Mouse (Mus musculus) left cerebral cortex, postnatal 25 days (tissue): Measurements from ENCODE around the gene Prnp. TPM values are rescaled to one million over a fixed set of nuclear protein-coding genes. Genes with fewer than 3 reads are reported as not detected.

ENCODE experiments used
- DNase-seq, 2 experiments: peaks; one replicate each; pipeline ENCODE4 v3.0.0; 2022; ENCODE audit warnings: low spot score in 2 of 2, mixed read lengths in 1 of 2
- intact Hi-C: fragments of 180-260 bp; cut with DNase I; formaldehyde crosslinking; loops from one replicate; pipeline ENCODE4 v1.15.1; 2025
- total RNA-seq, 2 experiments: library from RNA; stranded (reverse); gene quantifications; 2 replicates each; pipeline ENCODE4 v1.2.3; 2021

Prnp gene
- total RNA-seq, 2 experiments from 2014 or later, result 698 to 767 TPM

DNA sequence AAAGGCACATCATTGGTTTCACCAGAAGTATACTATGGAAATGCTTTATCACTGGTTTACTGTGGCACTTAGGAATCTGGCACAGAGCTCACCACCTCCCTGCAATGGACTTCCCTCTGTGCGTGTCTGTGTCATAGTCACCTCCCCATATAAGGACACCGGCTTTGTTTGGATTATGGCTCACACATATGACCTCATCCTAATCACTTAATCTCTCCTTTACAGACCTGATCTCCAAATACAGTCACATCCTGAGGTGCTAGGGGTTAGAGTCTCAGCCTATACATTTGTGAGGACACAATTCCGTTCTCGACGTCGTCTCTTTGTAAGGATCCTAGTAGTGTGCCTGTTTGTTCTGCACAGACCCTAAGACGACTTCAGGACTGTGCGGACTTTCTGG is 35.5 kb downstream of the Prnp start:
- intact Hi-C loops, result no loop called here
- DNase-seq, result no peak

- DNase-seq, result no peak
- intact Hi-C loops, result no loop called here
Observed at GRCm38 (mm10) chr2:131945765-131946164, 36.0 kb downstream of the Prnp start.

DNA sequence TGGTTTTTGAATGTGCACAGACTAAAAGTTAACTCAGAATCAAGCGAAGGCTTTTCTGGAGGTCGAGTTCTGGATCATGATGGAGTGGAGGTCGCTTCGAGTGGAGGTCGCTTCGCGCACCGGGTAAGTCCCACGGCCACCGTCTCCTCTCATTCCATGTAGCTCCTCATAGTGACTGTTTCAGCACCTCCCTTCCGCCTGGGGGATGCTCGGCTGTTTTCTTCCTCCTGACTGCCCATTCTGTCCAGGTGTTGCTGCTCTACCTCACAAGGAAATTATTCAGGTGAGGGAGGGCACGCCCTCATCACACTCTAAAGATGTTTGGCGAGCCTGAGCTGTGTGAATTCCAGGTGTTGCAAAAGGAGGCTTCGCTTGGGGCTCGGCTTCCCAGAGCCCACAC is 36.6 kb downstream of the Prnp start:
- intact Hi-C loops, result no loop called here
- DNase-seq, result no peak

- no peak for DNase-seq
- intact Hi-C loops, result no loop called here
Observed at GRCm38 (mm10) chr2:131948156-131948555, 38.4 kb downstream of the Prnp start.

DNA sequence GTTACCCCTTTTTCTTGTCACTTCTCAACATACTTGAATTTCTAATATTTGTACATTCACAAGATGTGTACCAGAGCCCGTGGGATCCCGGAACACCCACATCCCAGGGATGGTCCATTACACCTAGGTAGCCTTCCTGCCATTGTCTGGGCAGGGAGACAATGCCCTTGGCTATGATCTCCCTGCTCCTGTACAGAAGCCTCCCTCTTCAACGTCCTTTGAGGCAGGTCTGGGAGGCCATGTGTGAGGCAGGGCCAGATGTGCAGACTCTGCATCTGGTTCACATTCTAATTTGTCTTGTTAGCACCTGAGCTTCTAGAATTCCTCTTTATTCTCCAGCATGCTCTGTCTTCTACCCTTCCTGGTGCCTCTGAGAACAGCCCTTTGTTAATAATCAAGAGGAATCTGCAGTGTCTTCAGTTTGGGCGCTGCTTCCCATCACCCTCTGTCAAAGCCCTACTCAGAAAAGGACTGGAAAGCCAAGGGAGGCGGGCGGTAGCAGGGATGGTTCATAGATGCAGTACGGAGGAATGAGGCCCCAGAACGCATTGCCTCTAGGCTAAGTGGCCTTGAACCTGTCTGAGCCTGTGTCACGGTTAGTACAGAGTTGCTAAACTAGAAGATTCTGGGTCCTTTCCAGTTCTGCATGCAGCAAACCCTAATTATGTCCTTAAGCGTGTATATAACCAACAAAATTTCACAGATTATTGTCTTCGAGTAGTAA is 39.4 kb downstream of the Prnp start:
- intact Hi-C loops, result loop anchor here (1.0 kb wide), 1 partner anchor 129 kb away; no protein-coding TSS in a partner anchor
- no peak for DNase-seq

DNA sequence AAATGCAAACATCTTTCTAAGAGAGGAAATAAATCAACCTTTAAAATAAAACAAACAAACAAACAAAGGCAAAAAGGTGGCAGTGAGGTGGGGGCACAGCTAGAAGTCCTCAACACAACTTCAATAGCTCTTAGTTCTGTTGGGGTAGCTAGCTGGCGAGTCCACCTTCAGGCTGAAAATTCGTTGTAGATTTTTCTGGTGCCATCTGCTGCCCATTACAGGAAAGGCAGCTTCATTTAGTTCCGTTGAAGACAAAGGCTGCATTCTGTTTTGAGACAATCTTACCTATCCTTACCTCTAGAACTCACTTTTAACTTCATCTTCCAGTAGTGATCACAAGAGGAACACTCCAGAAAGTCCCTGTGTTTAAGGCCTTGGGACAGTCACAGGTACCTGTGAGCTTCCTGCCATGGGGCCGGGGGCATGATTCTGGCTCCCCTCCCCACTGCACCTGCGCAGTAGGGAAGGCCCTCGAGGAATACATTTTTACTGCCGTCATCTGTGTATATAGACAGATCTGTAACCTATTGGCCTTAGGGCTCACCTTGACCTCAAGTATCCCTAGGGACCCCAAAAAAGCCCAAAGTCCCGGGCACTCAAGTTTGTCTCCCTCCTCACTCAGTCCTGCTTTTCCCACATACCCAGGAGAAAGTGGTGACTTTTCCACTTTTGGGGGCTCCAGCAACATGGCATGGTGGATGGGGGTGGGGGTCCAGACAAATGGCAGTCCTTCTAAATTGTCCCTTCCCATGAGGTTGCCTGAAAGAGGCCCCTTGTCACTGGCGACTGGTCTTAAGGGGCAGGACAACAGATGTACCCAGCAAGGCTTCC is 40.3 kb downstream of the Prnp start:
- intact Hi-C loops, result loop anchor here (1.0 kb wide), 1 partner anchor 130 kb away; no protein-coding TSS in a partner anchor
- peak; percentile 68 to 69 for DNase-seq

GRCm38 (mm10) chr2:131950598-131951095 is 40.9 kb downstream of the Prnp start, which contains the start of gene Prnd:
Gene Prnd, plus strand, starts transcription at chr2:131950861.
- intact Hi-C loops, result no loop called here
- no peak for DNase-seq

DNA sequence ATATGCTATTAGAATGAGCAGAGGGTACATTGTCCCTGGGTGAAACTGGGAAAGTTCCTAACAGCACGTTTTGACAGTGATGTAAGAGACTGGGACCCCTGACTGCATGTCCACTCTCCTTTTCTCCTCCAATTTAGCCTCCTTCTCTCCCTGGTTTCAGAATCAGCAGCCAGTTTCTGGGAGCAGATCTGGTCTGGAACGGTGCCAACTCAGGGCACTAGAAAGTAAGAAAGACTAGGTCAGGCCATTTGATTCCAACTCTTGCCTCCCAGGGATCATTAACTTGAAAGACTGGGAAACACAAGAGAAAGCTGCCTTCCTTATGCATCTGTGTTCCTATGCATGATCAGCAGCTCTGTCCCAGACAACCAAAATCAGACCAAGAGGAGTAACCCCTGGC is 42.7 kb downstream of the Prnp start:
- DNase-seq, result no peak
- intact Hi-C loops, result no loop called here

DNA sequence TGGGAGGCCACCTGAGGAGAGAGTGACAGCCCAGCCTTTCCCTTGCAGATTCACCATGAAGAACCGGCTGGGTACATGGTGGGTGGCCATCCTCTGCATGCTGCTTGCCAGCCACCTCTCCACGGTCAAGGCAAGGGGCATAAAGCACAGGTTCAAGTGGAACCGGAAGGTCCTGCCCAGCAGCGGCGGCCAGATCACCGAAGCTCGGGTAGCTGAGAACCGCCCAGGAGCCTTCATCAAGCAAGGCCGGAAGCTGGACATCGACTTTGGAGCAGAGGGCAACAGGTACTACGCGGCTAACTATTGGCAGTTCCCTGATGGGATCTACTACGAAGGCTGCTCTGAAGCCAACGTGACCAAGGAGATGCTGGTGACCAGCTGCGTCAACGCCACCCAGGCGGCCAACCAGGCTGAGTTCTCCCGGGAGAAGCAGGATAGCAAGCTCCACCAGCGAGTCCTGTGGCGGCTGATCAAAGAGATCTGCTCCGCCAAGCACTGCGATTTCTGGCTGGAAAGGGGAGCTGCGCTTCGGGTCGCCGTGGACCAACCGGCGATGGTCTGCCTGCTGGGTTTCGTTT is 43.3 kb downstream of the Prnp start:
- no peak for DNase-seq
- intact Hi-C loops, result no loop called here

GRCm38 (mm10) chr2:131953711-131954110 is 44.0 kb downstream of the Prnp start:
- DNase-seq, result no peak
- intact Hi-C loops, result no loop called here

DNA sequence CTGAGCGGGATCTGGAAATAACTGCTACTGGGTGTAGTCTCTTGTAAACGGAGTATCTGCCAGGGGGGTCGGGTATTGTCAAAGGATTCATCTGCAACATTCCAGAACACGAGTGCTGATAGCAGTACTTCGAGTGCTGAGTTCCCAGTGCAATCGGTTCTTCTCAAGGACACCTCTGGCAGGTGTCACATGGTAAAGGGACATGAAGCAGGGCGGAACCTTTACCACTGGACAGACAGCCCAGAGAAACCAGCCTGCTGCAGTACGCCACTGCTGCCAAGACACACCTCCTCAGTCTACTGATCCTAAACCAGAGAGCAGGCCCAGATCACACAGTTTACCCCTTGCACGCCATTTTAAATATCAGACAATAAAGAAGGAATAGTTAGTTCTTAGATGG is 45.1 kb downstream of the Prnp start:
- intact Hi-C loops, result loop anchor here (5.0 kb wide), 1 partner anchor 413 kb away; no protein-coding TSS in a partner anchor
- DNase-seq, result no peak

GRCm38 (mm10) chr2:131955264-131955663 is 45.5 kb downstream of the Prnp start:
- no peak for DNase-seq
- intact Hi-C loops, result loop anchor here (5.0 kb wide), 1 partner anchor 413 kb away; no protein-coding TSS in a partner anchor

DNA sequence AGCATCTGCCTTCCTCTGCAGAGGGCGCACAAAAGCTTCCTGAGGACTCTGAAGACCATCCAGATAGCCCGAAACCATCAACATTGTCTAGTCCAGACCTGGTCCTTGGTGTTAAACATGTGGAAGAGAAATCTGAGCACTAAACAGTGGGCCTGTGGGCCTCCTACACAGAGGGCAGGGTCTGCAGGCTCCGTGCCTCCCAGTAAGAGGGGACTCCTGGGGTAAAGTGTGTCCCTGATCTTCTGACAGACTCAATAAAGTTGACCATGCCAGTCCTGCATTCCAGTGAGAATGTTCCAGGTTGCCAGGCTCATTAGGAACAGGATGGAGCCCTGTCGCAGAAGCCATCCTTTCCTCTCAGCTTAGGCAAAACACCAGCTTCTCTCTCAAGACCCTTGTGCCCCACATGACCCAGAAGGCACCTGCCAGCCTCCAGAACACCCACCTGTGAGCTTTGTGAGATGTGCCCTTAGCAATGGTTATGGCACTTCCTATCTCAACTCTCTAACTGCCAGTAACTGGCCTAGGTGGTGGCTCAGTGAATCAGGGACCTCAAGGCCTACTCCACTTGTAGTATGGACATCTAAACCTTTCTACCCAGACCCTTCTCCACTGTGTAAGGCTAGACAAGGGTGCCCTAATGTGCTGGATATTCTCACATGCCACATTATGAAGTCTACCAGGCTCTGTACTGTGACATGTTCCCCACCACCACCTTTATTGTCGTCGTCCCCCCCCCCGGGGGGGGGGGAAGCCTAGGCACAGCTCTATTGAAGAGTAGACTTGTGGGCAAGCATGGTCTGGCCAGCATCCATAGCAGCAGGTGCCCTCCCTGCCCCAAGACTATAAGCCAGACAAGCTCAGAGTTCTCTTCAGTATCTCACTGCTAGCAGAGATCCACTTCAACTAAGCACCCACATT is 46.9 kb downstream of the Prnp start:
- no peak for DNase-seq
- intact Hi-C loops, result loop anchor here (5.0 kb wide), 1 partner anchor 414 kb away; no protein-coding TSS in a partner anchor

GRCm38 (mm10) chr2:131957731-131958222 is 48.0 kb downstream of the Prnp start:
- intact Hi-C loops, result loop anchor here (5.0 kb wide), 1 partner anchor 415 kb away; no protein-coding TSS in a partner anchor
- no peak for DNase-seq

DNA sequence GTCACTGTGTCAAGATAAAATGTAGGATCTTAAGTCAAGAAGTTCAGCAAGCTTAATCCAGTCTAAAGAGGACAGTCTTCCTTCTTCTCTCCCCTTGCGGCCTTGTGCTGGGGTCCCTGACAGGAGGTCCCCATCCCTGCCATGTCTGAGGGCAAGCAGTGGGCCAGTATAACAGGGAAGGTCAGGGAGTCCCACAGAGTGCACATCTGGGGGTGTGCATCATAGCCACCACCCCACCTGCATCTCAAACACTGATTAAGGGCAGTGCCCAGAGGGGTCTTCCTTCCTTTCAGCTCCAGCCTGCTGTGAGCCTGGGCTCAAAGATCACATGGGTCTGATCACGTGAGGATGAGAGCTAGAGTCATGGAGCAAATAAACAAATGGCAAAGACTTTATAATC is 51.9 kb downstream of the Prnp start:
- DNase-seq, result no peak
- intact Hi-C loops, result loop anchor here (1.0 kb wide), 1 partner anchor 9 kb away; no protein-coding TSS in a partner anchor

DNA sequence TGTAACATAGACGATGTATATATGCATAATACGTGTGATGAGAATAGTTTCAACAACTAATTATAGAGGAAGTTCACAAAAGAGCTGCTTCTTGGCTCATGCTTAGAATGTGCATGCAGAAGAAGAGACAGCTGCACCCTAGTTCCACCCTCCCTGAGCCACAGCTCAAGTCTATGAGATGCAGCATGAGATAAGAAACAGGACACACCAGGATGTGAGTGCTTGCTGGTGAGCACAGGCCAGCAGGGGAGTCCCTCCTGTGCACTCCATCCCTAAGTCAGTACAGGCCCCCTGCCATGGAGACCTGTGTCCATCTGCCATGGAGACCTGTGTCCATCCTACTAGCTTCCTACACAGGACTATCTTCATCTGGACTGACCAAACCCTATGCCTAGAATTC is 60.9 kb downstream of the Prnp start:
- DNase-seq, result no peak
- intact Hi-C loops, result loop anchor here (1.0 kb wide), 1 partner anchor 9 kb away; no protein-coding TSS in a partner anchor

DNA sequence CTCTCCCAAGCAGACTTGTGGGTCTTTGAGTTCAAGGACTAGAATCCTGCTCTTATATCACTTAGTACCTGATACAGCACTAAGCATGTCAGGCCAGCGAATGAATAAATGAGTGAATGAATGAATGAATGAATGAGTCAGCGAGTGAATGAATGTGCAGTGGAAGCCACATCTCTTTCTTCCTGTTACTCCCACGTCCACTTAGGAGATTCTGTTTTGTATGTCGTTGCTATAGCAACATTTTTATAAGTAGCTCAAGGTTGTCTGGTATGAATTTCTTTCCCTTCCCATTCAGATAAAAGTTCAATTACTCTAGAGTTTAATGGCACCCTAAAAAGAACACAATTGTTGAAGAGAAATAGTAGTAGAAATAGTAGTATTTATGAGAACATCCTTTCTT is 61.4 kb downstream of the Prnp start:
- intact Hi-C loops, result no loop called here

DNA sequence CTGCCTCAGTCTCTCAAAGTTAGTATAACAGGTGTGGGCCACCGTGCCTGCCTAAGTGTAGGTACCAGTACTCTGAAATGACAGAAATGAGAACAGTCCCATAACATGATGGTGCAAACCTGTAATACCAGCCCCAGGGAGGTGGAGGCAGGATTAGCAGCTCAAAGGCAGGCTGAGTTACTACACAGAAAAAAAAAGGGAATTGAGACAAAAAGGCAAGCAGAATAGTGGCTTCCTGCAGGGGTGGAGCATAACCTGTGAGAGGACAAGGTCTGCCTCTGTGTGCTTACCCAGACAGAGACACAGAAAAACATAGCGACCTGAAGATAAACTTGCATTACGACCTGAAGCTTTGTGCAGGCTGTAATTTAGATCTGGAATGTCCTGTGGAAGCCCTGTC is 66.9 kb downstream of the Prnp start:
- intact Hi-C loops, result no loop called here
- no peak for DNase-seq

More for the DNA sequence above, 61.4 kb downstream of the Prnp start:
- peak in 1 of 2 experiments; percentile 47 for DNase-seq

DNA sequence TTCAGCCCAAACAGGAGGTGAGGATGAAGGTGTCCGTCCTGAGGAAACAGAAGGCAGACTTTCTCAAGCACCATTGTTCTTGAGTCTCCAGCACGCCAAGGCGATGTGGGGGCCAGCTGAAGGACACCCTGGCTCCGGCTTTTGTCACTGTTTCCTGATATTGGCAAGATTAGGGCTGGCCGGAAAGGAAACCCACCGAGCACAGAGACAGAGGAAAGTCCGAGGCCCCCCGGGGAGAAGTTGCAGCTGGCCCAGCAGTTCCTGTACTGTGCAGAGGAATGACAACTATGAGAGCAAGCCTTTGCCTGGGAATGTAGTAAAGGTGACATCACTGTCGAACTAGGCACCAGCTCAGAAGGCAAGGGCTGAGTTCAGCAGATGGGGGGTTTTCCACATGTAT is 71.1 kb downstream of the Prnp start:
- no peak for DNase-seq

More for the DNA sequence above, 71.1 kb downstream of the Prnp start:
- intact Hi-C loops, result no loop called here
